Mouse (Mus musculus) liver, adult 2 months (tissue): ENCODE measurements around the gene Twnk. TPM values are rescaled to one million over a fixed set of nuclear protein-coding genes. Genes with fewer than 3 reads are reported as not detected.

Experiments
- DNase-seq: peaks from one replicate; pipeline ENCODE4 v3.0.0-alpha.2; 2011; ENCODE audit warnings: low read depth, low spot score; ENCODE audit errors: extremely low read depth
- H3K27ac ChIP-seq: fragments of 200-500 bp; replicated peaks from 2 replicates; pipeline ENCODE4 v1.5.1; 2012; ENCODE audit warnings: low read depth, mild to moderate bottlenecking, control low read depth, inconsistent platforms, low read length; ENCODE audit not compliant: insufficient read depth
- H3K27me3 ChIP-seq: fragments of 200-500 bp; 2 replicates; pipeline ENCODE4 v1.6.1; 2012; ENCODE audit warnings: mild to moderate bottlenecking, moderate library complexity, low read length, inconsistent platforms; ENCODE audit not compliant: control insufficient read depth, insufficient read depth
- H3K36me3 ChIP-seq: fragments of 200-500 bp; 2 replicates; pipeline ENCODE4 v1.6.1; 2012; ENCODE audit warnings: low read length, inconsistent platforms; ENCODE audit not compliant: control insufficient read depth, insufficient read depth
- H3K4me1 ChIP-seq: fragments of 200-500 bp; 2 replicates; pipeline ENCODE4 v1.6.1; 2011; ENCODE audit warnings: low read length; ENCODE audit not compliant: control insufficient read depth, insufficient read depth
- H3K4me3 ChIP-seq: fragments of 200-500 bp; 2 replicates; pipeline ENCODE4 v1.5.1; 2011; ENCODE audit warnings: low read depth, mild to moderate bottlenecking, control low read depth, low read length, moderate library complexity; ENCODE audit not compliant: insufficient read depth
- H3K79me2 ChIP-seq: fragments of 200-500 bp; 2 replicates; pipeline ENCODE4 v1.6.1; 2012; ENCODE audit warnings: inconsistent platforms, mild to moderate bottlenecking, low read length, moderate library complexity; ENCODE audit not compliant: control insufficient read depth, insufficient read depth
- H3K9ac ChIP-seq: fragments of 200-500 bp; 2 replicates; pipeline ENCODE4 v1.6.1; 2012; ENCODE audit warnings: low read depth, mild to moderate bottlenecking, control low read depth, inconsistent platforms, low read length
- CTCF ChIP-seq: fragments of 200-500 bp; IDR thresholded peaks from 2 replicates; pipeline ENCODE4 v1.5.1; 2011; ENCODE audit warnings: low read depth, low read length, control low read depth
- POLR2A ChIP-seq: fragments of 200-500 bp; IDR thresholded peaks from 2 replicates; pipeline ENCODE4 v1.6.1; 2011; ENCODE audit warnings: low read length, control low read depth; ENCODE audit not compliant: insufficient read depth; ENCODE audit errors: extremely low read depth
- WGBS: fragments of 180-500 bp; shearing (Covaris S2); methylation state at CpG from one replicate; pipeline ENCODE4 v1.1.7; 2018; 5-methylcytosine and 5-hydroxymethylcytosine counted together
- polyA plus RNA-seq: library from polyadenylated mRNA; depleted of rRNA; stranded (reverse); fragments of >200 nt; gene quantifications from 2 replicates; pipeline ENCODE4 v1.2.3, GENCODE M21; 2012
- total RNA-seq: library from RNA; depleted of rRNA; stranded (reverse); fragments of >200 nt; gene quantifications from 2 replicates; pipeline ENCODE4 v1.2.3, GENCODE M21; 2014

Twnk gene
- total and polyA plus RNA-seq, 2 experiments, result 7.8 to 11.9 TPM

DNA sequence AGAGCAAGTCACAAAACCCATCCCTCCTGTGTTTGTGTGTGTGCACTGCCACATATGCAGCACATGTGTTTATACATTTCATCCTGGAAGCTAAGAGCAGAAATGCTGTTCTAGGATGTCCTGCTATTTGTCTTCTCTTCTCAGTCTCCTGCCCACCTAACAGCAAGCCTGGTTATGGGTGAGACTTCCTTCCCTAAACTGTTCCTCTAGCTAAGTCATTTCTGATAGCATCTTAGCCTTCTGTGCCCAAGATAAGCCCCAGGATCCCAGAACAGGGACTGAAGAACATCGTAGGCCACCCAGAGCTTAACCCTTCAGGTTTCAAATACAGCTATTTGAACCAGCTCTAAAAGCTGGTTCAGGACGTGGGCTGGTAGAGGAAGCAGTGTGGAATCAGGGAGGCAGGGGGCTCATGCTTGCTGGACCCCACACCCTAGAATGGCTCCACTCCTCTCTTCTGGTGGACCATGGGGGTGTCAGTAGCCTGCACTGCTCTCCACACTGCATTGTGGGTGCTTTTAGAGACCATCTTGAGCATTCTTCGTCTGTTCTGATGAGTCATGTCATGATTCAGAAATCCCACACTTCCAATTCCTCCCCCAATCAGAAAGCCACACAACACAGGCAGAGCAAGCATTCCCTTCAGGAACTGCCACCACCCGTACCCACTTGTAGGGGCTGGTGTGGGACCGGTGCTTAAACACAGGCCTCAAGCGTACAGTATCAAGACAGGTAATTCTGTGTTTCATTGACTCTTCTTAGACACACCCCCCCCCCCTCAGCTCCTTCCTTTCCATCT is 49.6 kb downstream of the Twnk start:
- Histone ChIP-seq H3K79me2 (no peaks in the 10 kb centered on the region), H3K27me3 (no peaks in the 10 kb centered on the region), H3K27ac (no peak overlapping the region), H3K4me3 (no peak overlapping the region), H3K4me1 (peaks cover 2% of the 10 kb centered on the region; the same call in 1 of the 2 replicates), H3K36me3 (no peaks in the 10 kb centered on the region), H3K9ac (no peak overlapping the region)
- DNase-seq, result no peak
- TF ChIP-seq POLR2A (no peak), CTCF (no peak)
- WGBS, result 88% methylated on average over 6 of the region's 6 CpGs

DNA sequence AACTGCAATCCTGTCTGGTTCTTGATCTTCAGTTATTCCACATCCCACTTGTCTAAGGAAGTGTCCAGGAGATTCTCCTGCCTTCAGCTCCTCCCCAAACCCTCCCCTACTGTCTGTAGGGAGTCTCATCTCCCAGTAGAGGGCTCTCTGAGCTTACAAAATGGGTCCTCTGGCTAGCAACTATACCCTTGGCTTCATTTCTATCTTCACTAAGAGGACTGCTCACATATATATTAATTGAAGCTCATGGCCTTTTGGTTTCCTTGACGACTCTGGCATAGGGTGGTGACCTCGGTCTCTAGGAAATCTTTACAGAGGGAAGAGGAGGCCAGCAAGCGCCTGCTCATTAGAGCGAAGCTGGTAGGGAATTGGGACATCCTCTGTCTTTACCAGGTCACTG is 50.9 kb downstream of the Twnk start:
- Histone ChIP-seq H3K27me3 (no peaks in the 10 kb centered on the region), H3K79me2 (no peaks in the 10 kb centered on the region), H3K4me1 (peaks cover 2% of the 10 kb centered on the region; the same call in 1 of the 2 replicates), H3K4me3 (no peak overlapping the region), H3K36me3 (no peaks in the 10 kb centered on the region), H3K27ac (no peak overlapping the region), H3K9ac (no peak overlapping the region)
- TF ChIP-seq CTCF (peak; percentile 26; the same call in 1 of the 2 replicates), POLR2A (no peak)
- DNase-seq, result peak; percentile 30
- 54% methylated on average over 4 of the region's 4 CpGs for WGBS

DNA sequence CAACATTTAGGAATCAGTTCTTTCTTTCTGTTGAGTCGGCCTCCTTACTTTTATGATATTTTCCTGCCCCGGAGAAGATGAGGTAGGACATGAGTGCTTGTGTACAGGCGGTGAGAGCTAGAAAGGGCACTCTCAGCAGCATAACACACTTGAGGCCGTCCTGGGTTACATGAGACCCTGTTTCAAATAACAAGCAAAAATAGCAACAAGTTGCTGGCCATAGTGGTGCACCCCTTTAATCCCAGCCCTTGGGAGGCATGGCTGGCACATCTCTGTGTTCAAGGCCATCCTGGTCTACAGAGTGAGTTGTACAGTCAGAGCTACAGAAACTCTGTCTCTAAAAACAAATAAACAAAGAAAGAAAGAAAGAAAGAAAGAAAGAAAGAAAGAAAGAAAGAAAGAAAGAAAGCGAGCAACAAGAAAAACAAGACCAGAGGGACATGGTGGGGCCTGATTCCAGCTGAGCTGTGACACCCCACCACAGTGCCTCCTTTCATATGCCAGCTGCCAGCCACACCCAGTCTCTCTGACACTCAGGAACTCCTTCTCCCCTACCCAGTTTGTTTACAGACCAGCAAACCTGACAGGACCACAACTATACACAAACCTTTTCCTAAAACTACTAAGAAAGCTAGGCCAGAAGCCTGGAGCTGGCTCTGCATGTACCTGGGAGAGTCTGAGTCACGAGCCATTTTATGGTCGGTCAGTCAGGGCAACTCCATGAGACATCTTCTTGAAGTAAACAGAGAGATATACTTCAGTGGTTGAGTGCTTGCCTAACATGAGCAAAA is 51.6 kb downstream of the Twnk start:
- no peaks in the 10 kb centered on the region for H3K79me2 ChIP-seq
- no peak overlapping the region for H3K27ac ChIP-seq
- H3K4me3 ChIP-seq, result no peak overlapping the region
- H3K4me1 ChIP-seq, result peaks cover 2% of the 10 kb centered on the region; the same call in 1 of the 2 replicates
- H3K9ac ChIP-seq, result no peak overlapping the region
- no peaks in the 10 kb centered on the region for H3K36me3 ChIP-seq
- no peaks in the 10 kb centered on the region for H3K27me3 ChIP-seq
- DNase-seq, result no peak
- WGBS, result 85% methylated on average over 7 of the region's 7 CpGs
- TF ChIP-seq CTCF (no peak), POLR2A (no peak)

DNA sequence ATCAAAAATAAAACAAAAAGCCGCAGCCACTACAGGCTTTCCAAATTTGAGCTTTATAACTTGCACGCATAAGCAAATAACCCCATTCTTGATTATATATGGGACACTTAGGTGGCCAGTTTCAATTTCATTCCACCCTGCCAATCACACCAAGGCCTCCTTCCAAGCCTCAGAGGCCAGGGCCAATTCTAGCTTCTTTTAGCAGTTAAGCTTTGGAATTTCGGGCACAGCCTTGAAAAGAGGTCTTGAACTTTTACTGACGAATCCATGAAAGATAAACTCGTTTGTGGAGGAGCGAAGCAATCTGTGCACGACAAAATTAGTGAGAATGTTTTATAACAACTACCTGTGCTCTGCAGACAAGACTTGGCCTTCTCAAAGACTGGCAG is 52.3 kb downstream of the Twnk start:
- peak overlapping the region; percentile 74 for H3K27ac ChIP-seq
- H3K9ac ChIP-seq, result peak overlapping the region; percentile 68
- DNase-seq, result no peak
- H3K79me2 ChIP-seq, result no peaks in the 10 kb centered on the region
- TF ChIP-seq CTCF (no peak), POLR2A (no peak)
- H3K27me3 ChIP-seq, result no peaks in the 10 kb centered on the region
- WGBS, result 37% methylated on average over 7 of the region's 7 CpGs
- peaks cover 2% of the 10 kb centered on the region; the same call in 1 of the 2 replicates for H3K4me1 ChIP-seq
- peak overlapping the region; percentile 41; the same call in 1 of the 2 replicates for H3K4me3 ChIP-seq
- no peaks in the 10 kb centered on the region for H3K36me3 ChIP-seq

DNA sequence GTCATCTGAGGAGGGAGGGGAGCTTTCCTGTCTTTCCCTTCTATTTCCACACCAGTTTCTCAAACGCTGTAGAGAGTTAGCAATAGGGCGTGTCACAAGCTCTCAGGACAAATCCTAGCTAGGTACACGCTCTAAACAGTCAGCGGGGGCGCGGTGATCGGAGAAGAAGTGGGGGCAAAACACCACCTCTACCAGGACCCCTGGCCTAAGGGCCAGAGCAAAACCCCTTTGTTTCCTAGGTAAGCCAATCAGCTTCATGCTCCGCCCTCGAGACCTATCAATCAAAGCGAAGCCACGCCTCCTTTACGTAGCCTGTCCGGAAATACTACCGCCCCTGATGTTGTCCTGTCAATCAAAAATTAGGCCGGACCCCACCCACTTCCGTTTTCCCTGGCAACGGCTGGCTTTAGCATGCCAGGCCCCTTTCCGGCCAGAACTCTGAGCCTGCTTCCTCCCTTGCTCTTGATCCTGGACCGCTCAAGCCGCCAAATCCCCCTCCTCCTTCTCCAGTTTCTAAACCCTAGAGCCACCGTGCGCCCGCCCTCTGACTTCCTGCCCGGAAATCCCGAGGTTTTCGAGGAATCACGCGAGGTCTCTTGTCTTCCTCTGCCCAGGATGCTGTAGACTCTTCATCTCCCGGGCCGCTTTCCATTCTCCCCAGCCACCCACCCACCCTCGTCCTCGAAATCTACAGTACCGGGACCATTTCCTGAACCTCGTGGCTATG is 52.8 kb downstream of the Twnk start:
- Histone ChIP-seq H3K79me2 (no peaks in the 10 kb centered on the region), H3K4me3 (peak overlapping the region; percentile 54), H3K4me1 (peaks cover 2% of the 10 kb centered on the region; the same call in 1 of the 2 replicates), H3K27ac (peak overlapping the region; percentile 85), H3K27me3 (no peaks in the 10 kb centered on the region), H3K36me3 (no peaks in the 10 kb centered on the region), H3K9ac (peak overlapping the region; percentile 68)
- TF ChIP-seq POLR2A (peak; percentile 55; the same call in 1 of the 2 replicates), CTCF (no peak)
- under 1% methylated on average over 34 of the region's 34 CpGs for WGBS
- peak; percentile 90 for DNase-seq
